Mouse (Mus musculus) cerebellum, postnatal 36 days (tissue): ENCODE data around the gene Dlx3.

Experiments used
- DNase-seq, 2 experiments: peaks; one replicate each; pipeline ENCODE4 v3.0.0; 2021 to 2022; ENCODE audit warnings: mixed read lengths in 2 of 2

Gene Dlx3

DNA sequence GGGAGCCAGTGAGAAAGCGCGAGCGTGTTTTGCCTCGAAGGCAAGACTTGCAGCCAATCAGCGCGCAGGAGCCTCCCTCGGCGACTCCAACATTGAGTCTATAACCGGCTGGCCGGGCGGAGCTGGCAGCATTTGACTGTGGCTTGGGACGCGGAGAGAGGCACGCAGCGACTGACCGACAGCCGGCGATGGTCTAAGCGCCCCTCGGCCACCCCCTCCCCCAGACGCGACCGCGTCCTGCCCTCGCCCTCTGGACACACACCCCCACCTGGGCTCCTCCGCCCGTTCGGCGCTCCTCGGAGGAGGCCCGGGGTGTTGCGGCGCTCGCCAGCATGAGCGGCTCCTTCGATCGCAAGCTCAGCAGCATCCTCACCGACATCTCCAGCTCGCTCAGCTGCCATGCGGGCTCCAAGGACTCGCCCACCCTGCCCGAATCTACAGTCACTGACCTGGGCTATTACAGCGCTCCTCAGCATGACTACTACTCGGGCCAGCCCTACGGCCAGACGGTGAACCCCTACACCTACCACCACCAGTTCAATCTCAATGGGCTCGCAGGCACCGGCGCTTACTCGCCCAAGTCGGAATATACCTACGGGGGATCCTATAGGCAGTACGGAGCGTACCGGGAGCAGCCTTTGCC, at the start of gene Dlx3:
Dlx3 (plus strand) TSS at position 130 of the 643 bp plus-strand sequence.
- peak in 1 of 2 experiments; percentile 16 for DNase-seq

DNA sequence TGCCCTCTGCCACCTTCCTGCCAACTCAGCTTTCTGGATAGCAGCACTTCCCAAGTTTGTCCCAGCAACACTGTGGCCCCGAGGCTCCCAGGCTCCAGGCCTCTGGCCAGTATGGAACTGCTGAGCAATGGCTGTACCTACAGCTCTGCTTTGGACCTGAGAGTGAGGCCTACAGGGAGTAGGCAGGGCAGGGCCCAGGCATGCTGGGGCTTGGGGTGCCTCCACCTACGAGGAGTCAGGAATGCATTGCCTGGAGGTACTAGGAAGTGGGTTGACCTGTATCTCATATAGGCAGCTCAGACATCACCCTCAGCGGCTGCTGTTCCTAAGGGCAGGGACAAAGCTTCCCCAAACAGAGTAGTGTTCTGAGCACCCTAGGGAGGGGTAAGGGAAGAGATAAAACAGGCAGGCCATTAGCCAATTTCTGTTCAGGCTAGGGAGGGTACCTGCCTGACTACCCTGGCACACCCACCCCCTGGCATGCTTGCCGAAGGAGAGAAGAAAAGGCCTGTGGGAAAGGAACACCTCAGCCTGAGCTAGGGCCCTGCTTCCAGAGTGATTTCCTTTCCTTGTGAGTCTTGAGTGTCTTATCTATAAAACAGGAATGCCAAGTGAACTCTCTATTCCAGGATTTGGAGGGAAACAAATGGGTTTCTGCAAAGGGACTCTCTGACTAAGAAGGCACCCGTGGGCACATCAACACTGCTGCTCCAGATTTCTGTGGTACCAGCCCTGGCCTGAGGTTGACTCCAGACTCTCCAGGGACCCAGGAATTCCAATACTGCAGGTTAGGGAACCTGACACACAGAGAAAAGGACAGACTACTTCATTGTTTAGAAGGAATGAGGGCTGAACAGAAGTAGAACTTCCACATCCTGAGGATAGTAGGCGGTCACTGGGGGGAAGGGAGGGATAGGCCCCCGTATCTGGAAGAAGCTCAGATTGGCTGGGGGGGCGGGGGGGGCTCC, 49.5 kb upstream of the Dlx3 start:
- no peak for DNase-seq

DNA sequence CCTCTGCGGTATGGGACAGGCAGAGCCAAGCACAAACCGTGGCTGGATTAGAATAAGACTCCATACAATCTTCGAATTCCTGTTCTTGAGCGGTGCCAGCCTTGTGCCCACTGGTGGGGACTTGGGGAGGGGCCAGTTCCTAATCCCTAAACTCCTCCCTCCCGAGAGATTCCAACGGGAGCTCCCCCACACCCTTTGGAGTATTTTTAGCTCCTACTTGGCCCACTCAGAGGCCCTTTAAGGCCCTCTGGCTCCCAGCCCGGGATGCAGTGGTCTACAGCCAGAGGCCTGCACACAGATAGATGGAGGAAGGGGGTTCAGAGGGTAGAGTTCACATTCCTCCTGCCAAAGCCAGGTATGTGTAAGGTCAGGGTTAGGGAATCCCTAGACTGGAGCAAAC, 48.7 kb upstream of the Dlx3 start:
- no peak for DNase-seq

DNA sequence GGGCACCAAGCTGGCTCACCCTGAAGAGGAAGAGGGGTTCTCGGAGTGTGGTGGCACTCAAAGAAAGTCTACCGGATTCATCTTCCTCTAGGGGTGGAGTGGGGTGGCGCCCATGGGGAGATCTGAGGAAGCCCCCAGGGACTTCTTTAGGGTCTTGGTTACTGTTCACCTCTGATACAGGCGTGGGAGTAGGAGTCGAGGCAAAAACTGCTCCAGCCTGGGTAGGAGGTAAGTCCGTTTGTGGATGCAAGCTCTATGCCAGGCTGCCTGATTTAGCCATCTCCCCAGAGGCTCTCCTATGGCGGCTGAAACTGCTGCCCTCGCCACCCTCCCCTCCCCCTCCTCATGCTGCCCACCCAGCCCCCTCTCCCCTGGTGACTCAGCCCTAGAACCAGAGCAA, 47.8 kb upstream of the Dlx3 start:
- no peak for DNase-seq

DNA sequence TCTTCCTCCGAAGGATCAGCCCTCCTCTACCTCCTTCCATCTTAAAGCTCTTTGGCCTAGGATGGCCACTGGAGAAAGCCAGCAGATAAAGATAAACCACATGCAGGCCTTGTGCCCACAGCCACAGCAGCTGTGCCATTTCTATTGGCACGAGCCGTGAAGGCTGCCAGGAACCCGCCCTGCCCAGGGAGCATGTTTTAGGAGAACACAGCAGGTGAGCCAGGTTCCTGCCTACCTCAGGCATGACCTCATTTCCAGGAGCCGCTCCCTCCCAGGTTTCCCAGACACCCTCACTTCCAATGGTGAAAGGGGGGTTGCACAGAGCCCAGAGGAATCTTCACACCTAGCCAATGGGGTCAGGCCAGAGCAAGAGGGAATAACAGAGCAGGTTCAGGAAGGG, 47.1 kb upstream of the Dlx3 start:
- peak; percentile 79 to 80 for DNase-seq

DNA sequence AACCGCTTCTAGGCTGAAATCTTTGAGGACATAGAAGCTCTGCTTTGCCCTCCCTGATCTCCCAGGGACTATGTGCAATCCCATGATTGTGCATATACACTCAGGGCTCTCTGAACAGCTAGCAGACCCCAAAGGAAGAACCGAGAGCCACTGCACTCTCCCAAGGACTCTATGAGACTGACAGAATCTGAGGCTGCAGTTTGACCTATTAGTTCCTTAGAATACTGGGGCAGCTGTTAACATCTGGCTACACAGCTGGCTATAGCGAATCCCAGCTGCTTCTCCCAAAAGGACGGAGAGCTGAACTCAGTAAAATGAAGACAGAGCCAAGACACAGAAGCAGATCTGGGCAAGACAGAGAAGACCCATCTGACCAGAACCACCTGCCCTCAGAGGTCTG, 46.1 kb upstream of the Dlx3 start:
- DNase-seq, result no peak

DNA sequence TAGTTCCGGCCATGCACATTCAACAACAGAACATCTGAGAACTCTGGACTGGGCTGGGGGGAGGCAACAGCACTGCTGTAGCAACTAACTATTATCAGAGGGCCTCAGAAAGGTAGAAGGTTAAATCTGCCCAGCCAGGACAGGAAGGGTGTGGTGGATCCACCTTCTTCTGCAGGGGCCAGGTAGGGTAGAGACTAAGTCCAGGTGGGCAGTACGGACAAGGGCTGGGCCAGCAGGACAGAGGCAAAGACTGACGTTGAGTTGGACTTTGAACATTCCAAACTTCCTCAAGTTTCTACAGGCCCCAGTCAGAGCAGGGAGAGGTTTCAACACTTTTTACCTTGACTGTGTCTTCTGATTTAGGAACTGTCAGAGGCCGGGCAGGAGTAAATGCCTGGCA, 45.2 kb upstream of the Dlx3 start:
- no peak for DNase-seq

DNA sequence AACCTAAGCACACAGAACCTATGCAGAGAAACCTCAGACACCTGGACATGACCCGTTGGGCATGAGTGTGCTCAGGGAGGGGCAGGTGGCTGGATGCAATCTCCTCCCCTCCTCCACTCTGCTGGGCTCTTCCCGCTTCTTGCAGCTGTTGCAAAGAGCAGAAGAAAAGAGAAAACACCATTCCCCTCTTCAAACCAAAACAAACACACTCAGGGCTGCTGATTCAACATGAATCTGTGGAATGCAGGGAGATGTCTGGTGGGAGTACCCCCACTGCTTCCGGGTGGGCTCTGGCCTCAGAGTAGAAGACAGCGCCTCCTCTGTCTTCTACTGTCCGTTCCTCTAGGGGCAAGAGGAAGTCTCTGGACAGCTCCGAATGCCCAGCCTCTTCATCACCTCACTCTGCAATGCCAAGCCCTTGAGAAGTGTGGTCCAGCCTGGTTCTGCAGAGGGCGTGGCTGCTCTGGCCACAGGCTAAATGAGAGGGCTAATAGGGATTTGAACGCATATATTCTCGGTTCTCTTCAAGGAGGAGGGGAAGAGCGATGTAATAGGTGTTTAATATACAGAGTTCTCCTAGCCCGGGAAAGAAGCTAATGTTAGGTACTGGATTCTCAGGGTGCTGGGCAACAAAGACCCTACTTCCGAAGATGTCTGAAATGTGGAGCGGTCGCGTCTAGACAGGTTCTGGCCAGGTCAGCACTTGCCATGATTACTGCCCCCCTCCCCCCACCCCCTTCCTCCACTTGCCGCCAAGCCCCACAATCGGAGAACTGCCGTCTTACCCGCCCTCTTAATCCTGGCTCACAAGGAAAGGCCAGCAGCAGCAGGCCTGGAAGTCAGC, 44.5 kb upstream of the Dlx3 start:
- no peak for DNase-seq

DNA sequence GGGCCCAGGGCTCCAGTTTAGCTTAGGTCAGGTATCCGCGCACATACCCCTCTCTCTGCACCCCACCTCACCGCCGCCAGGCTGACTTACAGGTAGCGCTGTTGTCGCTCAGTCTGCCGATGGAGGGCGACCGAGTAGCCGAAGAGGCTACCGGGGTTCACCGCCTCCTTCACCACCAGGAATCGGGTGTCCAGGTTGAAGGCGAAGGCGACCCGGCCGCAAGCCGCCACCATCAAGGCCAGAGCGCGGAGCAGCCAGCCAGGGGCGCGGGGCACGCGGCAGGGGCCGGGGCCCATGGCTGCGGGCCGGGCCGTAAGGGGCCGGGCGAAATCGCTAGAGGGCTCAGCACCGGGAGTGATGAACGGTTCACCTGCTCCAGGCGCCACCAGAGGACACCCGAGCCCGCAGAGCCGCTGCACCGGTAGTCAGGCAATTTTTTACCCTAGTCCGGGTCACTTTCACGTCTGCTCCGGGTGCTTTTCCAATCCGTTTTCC, 43.8 kb upstream of the Dlx3 start:
- peak; percentile 78 to 79 for DNase-seq

DNA sequence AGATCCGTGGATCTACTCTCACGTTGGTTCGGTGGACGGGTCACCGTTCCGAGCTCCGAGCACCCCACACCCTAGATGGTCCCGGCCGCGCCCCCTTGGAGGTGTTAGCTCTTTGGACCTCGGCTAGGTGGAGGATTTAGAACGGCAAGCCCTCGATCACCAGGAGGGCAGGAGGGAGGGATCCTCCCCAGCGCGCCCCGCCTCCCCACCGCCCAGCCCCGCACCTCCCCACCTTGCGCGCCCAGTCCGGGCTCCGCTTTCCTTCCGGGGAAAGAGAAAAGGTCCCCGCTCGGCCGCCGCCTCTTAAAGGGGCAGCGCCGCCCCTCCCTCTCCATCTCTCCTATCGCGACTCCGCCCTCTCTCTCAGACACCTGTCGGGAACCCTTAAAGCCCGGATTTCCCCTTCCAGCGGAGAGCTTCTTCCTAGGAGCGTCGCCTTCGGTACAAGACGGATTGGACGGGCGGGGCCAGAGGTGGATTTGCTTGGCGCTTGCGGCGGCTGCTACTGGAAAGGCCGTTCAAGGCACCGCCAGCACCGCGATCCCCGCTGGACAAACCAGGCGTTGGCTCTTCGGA, 43.3 kb upstream of the Dlx3 start, which contains the start of gene Itga3:
Itga3 (minus strand) TSS at position 266 of the 576 bp plus-strand sequence.
- peak; percentile 79 to 84 for DNase-seq

DNA sequence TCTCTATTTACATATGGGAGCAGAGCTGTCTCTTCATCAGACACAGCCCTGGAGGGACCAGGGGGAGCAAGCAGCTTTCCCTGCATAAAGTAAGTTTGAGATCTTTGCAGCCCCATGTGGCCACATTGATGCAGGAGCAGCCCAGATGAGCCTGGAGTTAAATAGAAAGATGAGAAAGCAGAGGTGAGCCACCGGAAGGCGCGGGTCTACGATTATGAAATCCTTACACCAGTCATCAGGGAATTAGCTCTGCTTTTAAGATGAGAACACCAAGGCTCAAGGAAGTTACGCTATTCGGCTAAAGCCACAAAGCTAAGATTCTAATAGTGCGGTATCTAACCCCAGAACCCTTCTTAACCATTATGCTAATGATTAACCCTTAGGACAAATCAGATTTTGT, 42.0 kb upstream of the Dlx3 start:
- DNase-seq, result no peak

DNA sequence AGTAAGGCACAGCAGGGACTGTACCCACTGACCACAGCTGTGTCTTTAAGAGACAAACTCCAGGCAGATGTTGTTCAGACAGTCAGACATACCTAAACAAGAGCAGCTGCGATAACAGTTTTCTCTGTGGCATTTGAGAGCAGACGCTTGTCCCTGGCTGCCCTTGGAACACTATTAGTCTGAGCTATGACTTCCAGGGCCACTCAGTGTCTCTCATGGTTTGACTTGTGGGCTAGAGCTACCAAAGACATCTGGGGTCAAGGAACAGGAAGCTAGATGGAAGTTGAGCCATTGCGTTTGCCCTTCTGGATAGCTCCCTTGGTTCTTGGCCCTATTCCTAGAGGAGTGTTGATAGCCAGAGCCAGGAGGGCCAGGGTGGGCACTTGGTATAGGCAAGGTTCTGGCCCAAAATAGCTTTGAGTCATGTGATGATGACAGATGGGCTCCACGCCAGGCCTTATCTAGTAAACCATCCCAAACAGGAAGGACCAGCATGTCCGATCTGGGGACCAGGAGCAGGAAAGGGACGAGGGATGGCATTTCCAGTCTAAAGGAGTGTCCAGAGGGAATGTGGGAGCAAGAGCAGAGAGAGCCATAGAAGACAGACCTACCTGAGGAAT, 40.6 kb upstream of the Dlx3 start:
- no peak for DNase-seq

DNA sequence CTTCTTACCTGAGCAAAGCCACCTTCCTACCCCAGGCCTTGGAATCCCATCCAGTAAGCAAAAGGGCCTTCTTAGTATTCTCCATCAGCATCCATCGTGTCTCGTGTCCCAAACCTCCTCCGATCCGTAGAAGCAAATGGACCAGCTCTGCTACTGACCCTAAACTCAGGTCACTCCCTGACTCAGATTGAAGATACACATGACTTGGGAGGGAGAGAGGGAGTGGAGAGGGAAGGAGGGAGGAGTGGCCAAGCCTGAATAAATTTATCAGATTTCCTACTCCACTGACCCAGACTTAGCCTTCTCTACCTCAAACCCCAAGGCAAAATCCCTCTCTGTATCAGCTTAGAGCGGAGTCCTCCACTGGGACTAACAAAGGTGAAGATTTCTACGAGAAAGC, 39.1 kb upstream of the Dlx3 start:
- no peak for DNase-seq

DNA sequence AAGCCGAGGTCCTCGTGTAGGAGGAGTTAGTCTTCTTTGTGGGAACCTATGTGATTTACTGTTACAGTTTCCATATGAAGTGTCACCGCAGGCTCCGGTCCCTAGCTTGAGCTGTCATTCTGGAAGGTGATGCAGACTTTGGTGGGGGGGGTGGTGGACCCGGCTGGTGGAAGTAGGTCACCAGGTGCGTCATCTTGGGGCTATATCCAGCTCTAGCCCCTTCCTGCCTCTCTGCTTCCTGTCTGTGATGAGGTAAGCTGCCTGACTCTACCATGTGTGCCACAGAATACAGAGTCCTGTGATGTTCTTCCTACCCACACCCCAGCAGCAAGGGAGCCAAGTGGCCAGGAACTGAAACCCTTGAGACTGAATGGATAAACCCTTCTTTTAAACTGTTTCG, 37.0 kb upstream of the Dlx3 start:
- no peak for DNase-seq

DNA sequence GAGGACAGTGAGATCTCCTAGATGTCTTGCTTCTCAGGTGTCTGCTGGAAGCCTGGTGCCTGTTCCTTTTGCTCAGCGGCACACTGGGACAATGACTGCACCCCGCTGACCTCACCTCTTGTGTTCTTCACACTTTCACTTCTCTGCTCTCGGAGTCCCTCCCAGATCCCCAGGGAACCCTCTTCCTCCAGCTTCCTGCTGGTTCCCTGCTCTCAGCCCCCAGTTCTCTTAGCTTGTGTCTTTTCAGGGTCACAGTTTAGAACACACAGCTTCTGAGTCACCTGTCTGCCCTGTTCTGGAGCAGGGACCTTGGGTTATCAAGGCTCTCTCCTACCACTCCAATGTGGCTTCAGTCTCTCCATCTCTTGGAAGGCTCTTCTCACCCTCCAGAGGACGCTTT, 35.7 kb upstream of the Dlx3 start:
- no peak for DNase-seq

DNA sequence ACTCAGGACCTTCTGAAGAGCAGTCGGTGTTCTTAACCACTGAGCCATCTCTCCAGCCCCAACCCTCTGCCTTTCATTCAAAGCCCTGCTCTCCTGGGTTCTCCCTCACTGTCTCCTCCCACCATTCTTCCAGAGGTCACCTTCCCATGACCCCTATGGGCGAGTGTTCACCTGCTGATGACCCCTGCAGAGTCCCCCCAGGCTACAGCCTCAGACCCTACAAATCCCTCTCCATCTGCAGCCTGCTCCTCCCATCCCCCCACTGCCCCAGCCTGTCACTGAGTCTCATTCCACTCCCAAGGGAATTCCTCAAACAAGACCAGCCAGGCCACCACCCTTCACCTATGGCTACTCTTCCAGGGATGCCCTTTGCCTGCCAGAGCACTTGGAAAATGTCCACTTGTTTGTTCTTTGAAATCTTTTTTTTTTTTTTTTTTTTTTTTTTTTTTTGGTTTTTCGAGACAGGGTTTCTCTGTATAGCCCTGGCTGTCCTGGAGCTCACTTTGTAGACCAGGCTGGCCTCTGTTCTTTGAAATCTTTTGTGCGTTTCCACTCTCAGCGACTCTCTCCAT, 35.0 kb upstream of the Dlx3 start:
- DNase-seq, result no peak

DNA sequence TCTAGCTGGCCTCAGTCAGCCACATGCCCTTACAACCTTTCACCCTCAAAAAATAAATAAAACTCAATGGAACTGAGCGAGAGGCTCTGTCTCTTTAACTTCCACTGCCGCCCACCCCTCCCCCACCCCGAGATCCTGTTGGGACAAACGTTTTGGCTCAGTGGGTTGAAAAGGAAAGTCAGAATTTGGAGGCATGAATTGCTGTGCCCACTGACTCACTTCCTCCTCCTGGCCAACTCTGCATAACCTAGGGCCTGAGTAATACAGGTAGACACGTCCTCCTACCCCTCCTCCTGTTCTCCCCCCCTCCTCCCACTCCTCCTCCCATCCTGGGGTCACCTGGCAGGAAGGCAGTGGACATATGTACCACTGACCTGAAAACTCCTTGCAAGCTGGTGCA, 34.2 kb upstream of the Dlx3 start:
- DNase-seq, result no peak

DNA sequence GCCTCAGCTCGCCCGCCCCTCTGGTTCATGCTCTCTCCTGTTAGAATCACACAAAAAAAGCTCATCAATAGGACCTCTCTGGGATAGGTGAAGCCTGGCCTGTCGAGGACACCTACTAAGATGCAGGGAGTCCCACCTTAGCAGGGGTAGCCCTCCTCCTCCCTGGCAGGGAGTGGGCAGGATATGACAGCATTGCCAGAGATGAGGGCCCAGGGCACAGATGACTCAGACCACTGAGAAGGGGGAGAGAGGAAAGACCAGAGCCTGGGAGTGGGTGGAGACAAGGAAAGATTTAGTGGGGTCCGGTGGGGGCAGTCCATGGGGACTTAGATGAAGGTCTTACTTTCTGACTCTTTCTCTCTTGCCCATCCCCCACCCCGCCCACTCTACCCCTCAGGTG, 33.7 kb upstream of the Dlx3 start:
- no peak for DNase-seq

DNA sequence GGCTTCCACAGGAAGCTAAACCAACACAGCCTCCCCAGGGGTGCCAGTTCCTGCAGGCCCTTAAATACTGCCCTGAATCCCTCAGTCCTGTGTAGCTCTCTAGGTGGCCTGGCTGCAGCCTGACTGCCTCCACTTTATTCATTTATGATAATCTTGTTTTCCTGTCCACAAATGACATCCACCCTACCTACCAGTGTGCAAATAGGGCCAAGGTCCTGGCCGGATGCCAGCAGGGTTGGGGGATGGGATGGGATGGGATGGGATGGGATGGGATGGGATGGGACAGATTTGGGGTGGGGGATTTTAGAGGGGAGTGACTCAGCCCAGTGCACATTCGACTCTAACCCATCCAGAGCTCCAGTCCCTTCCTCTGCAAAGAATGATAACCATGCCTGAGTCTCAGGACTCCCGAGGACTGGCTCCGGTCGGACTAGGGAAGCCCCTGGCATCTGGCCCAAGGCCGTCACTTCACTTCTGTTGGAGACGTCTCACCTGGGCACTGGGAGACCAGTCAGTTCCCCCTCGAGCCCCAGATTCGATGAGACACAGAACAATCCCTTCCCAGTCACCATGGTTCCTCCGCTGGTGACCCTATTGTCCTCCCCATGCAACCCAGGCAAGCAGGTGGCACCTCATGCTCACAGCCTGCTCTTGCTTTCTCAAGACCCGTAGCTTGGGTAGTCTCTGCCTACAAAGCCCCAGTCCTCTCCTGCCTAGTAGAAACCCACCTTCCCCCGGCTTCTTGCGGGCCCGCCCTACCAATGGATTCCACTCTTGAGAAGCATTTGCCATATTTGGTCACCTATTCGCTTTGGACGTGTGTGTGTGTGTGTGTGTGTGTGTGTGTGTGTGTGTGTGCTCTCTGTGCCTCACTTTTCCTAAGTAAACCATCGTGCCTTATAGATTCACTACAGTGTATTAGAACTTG, 32.4 kb upstream of the Dlx3 start:
- DNase-seq, result no peak

DNA sequence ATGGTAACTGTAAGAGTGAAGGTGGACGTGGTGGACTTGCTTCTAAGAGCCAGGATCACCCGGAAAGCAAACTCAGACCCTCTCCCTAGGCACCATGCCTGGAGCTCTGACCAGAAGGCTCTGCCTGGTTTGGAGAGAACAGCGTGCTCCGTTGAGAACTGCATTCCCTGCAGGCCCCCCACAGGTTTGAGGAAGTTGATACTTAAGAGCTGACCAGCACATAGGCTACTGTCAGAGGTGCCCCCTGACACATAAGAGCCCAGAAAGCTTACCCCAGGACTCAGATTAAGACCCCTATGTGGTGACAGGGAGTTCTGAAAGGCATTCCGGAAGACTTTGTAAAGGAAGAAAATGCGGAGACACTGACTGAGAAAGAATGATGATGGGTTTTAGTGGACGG, 31.6 kb upstream of the Dlx3 start:
- DNase-seq, result no peak
